Mouse (Mus musculus) limb, embryonic 11.5 days (tissue): ENCODE measurements around the gene Tnip1. TPM values are rescaled to one million over a fixed set of nuclear protein-coding genes. Genes with fewer than 3 reads are reported as not detected.

Source experiments
- ATAC-seq: fragments of 200-750 bp; cut with Nextera tagmentation; 2 replicates; pipeline ENCODE4 v1.8.0; 2017; ENCODE audit warnings: low read depth; ENCODE audit not compliant: insufficient number of reproducible peaks, low FRiP score, low TSS enrichment
- DNase-seq: peaks from one replicate; pipeline ENCODE4 v3.0.0-alpha.2; 2015; ENCODE audit warnings: low spot score
- H3K27ac ChIP-seq: fragments of 300-500 bp; sonication (generic); replicated peaks from 2 replicates; pipeline ENCODE4 v1.5.1; 2014; ENCODE audit warnings: low read depth, mild to moderate bottlenecking, low read length
- H3K27me3 ChIP-seq: fragments of 300-500 bp; sonication (generic); 2 replicates; pipeline ENCODE4 v1.6.1; 2014; ENCODE audit warnings: mild to moderate bottlenecking, low read length, mixed read lengths; ENCODE audit not compliant: control insufficient read depth, insufficient read depth
- H3K36me3 ChIP-seq: fragments of 300-500 bp; sonication (generic); 2 replicates; pipeline ENCODE4 v1.6.1; 2014; ENCODE audit warnings: mild to moderate bottlenecking, low read length, moderate library complexity, mixed read lengths; ENCODE audit not compliant: control insufficient read depth, insufficient read depth
- H3K4me1 ChIP-seq: fragments of 300-500 bp; sonication (generic); 2 replicates; pipeline ENCODE4 v1.6.1; 2014; ENCODE audit warnings: low read length, mixed read lengths; ENCODE audit not compliant: control insufficient read depth, insufficient read depth
- H3K4me2 ChIP-seq: fragments of 300-500 bp; sonication (generic); 2 replicates; pipeline ENCODE4 v1.6.1; 2014; ENCODE audit warnings: low read depth, mild to moderate bottlenecking, moderate library complexity; ENCODE audit not compliant: severe bottlenecking
- H3K4me3 ChIP-seq: fragments of 300-500 bp; sonication (generic); 2 replicates; pipeline ENCODE4 v1.5.1; 2014; ENCODE audit warnings: low read depth, low read length
- H3K9ac ChIP-seq: fragments of 300-500 bp; sonication (generic); 2 replicates; pipeline ENCODE4 v1.6.1; 2014; ENCODE audit warnings: mild to moderate bottlenecking, low read length
- H3K9me3 ChIP-seq: fragments of 300-500 bp; sonication (generic); 2 replicates; pipeline ENCODE4 v1.6.1; 2016; ENCODE audit warnings: low read length; ENCODE audit not compliant: control insufficient read depth
- WGBS: fragments of 180-500 bp; shearing (Covaris S2); extraction: QIAGEN DNeasy Blood & Tissue Kit; methylation state at CpG from one replicate; pipeline ENCODE4 v1.1.7; 2014; 5-methylcytosine and 5-hydroxymethylcytosine counted together
- polyA plus RNA-seq: library from polyadenylated mRNA; unstranded; fragments of >200 nt; fragmentation: Nextera tagmentation; extraction: Ambion mirVana; gene quantifications from 2 replicates; pipeline ENCODE4 v1.2.1, GENCODE M21; 2014

The Tnip1 gene
- polyA plus RNA-seq, 1 experiment from 2014 or later, result 13.4 TPM

DNA sequence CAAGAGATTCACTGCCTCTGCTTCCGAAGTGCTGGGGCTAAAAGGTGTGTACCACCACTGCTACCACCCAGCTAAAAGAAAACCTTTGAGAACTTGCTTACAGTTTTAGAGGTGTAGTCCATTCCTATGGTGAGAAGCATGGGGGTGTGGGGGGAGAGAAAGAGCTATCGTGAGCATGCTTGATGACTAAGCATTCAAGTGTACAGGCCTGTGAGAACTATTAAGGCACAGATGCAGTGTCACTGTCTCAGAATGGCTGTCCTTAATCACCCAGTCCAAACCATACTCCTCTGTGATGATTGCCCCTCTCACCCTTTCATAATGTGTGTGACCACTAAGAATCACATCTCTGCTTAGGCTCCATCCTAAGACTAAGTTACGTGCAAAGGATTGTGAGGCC lies 93.4 kb downstream of the Tnip1 start:
- ATAC-seq (no peak), DNase-seq (no peak)
- H3K36me3 ChIP-seq, result peaks cover 2% of the 10 kb centered on the region
- H3K27me3 ChIP-seq, result no peaks in the 10 kb centered on the region
- no peak overlapping the region for H3K4me3 ChIP-seq
- no peak overlapping the region for H3K27ac ChIP-seq
- H3K9me3 ChIP-seq, result no peaks in the 10 kb centered on the region
- no peak overlapping the region for H3K9ac ChIP-seq
- no peaks in the 10 kb centered on the region for H3K4me1 ChIP-seq
- H3K4me2 ChIP-seq, result no peak overlapping the region
- 90% methylated on average over 3 of the region's 3 CpGs for WGBS

DNA sequence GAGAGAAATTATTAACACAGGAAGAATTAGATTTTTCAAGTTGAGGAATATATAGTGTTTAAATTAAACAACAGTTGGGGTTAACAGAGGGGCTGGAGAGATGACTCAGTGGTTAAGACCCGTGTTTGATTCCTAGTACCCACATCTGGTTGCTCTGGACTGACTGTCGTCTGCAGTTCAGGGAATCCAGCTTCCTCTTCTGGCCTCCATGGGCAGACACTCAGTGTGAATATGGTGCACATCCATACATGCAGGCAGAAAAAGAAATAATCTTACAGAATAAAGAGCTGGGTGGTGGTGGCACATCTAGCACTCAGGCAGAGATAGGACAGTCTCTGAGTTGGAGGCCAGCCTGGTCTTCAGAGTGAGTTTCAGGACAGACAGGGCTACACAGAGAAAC lies 94.3 kb downstream of the Tnip1 start:
- Histone ChIP-seq H3K36me3 (peaks cover 2% of the 10 kb centered on the region; the same call in 1 of the 2 replicates), H3K4me3 (no peak overlapping the region), H3K27me3 (no peaks in the 10 kb centered on the region), H3K9me3 (no peaks in the 10 kb centered on the region), H3K4me1 (no peaks in the 10 kb centered on the region), H3K27ac (no peak overlapping the region), H3K4me2 (no peak overlapping the region), H3K9ac (no peak overlapping the region)
- DNase-seq, result no peak
- no peak for ATAC-seq
- 76% methylated on average over 2 of the region's 2 CpGs for WGBS

DNA sequence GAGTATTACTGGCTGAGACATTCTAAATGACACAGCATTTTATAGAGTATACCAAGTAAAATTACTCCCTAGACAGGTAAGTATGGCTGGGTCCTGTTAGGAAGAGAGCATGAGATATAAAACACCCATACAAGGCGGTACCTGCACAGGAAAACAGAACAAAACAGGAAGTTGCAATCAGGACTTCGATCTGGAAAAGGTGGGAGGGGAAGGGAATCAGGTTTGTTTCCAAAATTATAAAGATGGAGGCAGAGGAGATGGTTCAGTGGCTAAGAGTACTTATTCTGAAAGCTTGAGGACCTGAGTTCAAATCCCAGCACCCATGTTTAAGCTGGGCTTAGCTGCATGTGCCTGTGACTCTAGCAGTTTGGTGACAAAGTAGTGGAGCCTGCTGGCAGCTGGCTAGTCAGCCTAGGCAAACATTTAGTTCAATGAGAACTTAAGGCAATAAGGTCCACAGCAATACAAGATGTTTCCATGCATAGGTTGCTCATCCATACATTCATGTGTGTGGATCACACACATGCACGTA lies 94.7 kb downstream of the Tnip1 start:
- Histone ChIP-seq H3K4me2 (peak overlapping the region; percentile 60; the same call in 1 of the 2 replicates), H3K9me3 (no peaks in the 10 kb centered on the region), H3K9ac (no peak overlapping the region), H3K27me3 (no peaks in the 10 kb centered on the region), H3K4me1 (no peaks in the 10 kb centered on the region), H3K27ac (no peak overlapping the region), H3K4me3 (no peak overlapping the region), H3K36me3 (peaks cover 2% of the 10 kb centered on the region; the same call in 1 of the 2 replicates)
- ATAC-seq (no peak), DNase-seq (no peak)
- WGBS, result 86% methylated on average over 3 of the region's 3 CpGs

DNA sequence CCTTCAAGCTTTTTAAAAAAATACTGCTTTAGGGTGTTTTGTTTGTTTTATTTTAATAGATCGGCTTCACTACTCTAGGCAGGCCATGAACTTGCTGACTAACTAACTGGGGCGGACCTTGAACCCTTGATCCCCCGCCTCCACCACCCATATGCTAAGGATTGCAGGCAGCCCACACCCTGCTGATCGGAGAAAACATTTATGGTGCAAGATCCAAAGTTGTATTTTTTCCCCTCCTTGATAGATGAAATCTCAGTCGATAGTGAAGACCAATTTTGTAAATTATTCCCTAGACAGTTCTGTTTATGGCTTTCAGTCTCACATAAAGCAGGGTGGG lies 95.7 kb downstream of the Tnip1 start:
- 2% methylated on average over 5 of the region's 5 CpGs for WGBS
- H3K4me2 ChIP-seq, result peak overlapping the region; percentile 60
- no peaks in the 10 kb centered on the region for H3K9me3 ChIP-seq
- peaks cover 2% of the 10 kb centered on the region; the same call in 1 of the 2 replicates for H3K36me3 ChIP-seq
- ATAC-seq (0 out of 2 replicates have a peak, but pooled peaks have one; percentile 44), DNase-seq (no peak)
- H3K27me3 ChIP-seq, result no peaks in the 10 kb centered on the region
- H3K4me1 ChIP-seq, result no peaks in the 10 kb centered on the region
- peak overlapping the region; percentile 91 for H3K4me3 ChIP-seq
- peak overlapping the region; percentile 70 for H3K27ac ChIP-seq
- H3K9ac ChIP-seq, result peak overlapping the region; percentile 97

DNA sequence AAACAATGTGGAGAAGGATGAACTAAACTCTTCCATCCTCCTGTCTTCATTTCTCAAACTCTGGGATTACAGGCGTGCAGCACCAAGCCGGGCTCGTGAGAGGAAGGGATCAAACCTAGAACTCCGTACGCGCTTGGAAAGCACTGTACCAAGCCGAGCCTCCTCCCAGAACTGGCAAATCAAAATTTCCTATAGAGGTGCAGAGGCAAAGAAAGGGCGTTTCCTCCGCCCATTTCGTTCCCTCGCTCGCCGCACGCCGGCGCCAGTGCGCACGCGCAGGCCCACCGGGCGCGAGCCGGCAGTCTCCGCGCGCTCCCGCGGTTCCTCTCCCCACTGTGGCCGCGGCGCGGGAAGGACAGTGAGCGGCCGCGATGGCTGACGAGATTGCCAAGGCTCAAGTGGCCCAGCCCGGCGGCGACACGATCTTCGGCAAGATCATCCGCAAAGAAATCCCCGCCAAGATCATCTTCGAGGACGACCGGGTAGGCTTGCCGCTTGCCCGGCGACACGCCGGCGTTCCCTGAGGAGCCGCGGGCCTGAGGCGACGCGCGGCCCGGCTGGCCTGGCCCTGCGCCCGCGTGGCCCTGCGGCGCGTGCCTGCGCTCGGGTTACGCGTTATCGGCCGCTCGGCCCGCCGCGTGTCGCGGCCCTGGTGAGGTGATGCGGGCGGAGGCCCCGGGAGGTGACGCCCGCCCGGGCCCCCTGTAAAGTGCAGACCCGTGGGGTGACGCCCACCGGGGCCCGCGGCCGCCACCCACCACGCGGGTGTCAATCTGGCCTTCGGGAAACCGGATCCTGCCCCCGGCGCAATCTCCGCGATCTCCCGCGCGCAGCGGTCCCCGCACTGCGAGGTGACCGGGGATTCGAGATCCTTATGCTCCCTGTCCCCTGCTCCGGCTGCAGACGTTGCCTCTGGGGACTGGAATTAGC lies 96.3 kb downstream of the Tnip1 start, which contains the start of gene Hint1:
TSS of gene Hint1 (plus strand) at position 265 of the 930 bp plus-strand sequence.
- ATAC-seq, result peak; percentile 69
- Histone ChIP-seq H3K9me3 (no peaks in the 10 kb centered on the region), H3K4me1 (no peaks in the 10 kb centered on the region), H3K4me3 (peak within 1 kb of the TSS; percentile 91), H3K4me2 (peak within 1 kb of the TSS; percentile 60), H3K27ac (peak within 1 kb of the TSS; percentile 70), H3K9ac (peak within 1 kb of the TSS; percentile 97), H3K36me3 (peaks cover 2% of the 10 kb centered on the region; the same call in 1 of the 2 replicates), H3K27me3 (no peaks in the 10 kb centered on the region)
- WGBS, result under 1% methylated on average over 102 of the region's 107 CpGs
- DNase-seq, result peak; percentile 93

DNA sequence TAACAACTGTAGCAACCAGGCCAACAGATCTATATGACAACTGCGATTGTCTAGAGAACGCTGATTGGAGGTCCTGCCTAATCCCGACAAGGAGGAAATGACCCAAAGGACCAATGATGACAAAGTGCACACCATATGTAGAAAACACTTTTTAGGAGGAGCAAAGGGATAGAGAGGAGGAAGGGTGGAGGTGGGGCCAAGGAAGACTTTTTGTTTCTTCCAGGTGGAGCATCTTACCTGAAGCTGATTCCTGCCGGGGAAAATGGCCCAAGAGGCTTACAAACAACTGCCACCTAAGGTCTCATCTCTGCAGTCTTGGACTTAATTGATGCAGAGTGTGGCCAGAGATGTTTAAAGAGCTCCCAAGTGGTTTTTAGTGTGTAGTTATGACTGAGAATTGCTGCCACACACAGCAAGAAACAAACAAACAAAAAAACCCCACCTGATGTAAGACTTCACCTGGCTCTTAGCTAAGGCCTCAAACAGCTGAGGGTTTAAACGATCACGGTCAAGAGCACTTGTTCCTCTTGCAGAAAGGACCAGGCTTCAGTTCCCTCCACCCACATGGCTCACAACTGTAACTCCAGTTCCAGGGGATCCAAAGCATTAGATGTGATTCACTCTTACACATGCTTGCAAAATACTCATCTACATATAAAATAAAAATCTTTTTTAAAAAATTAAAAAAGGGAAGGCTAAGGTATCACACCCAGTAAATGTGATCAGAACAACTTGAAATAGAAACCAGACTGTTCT lies 97.2 kb downstream of the Tnip1 start:
- peak overlapping the region; percentile 97 for H3K9ac ChIP-seq
- H3K4me3 ChIP-seq, result peak overlapping the region; percentile 91
- no peaks in the 10 kb centered on the region for H3K27me3 ChIP-seq
- peak overlapping the region; percentile 70; the same call in 1 of the 2 replicates for H3K27ac ChIP-seq
- ATAC-seq (no peak), DNase-seq (no peak)
- no peaks in the 10 kb centered on the region for H3K36me3 ChIP-seq
- peak overlapping the region; percentile 60 for H3K4me2 ChIP-seq
- H3K9me3 ChIP-seq, result no peaks in the 10 kb centered on the region
- 75% methylated on average over 6 of the region's 6 CpGs for WGBS
- H3K4me1 ChIP-seq, result no peaks in the 10 kb centered on the region

DNA sequence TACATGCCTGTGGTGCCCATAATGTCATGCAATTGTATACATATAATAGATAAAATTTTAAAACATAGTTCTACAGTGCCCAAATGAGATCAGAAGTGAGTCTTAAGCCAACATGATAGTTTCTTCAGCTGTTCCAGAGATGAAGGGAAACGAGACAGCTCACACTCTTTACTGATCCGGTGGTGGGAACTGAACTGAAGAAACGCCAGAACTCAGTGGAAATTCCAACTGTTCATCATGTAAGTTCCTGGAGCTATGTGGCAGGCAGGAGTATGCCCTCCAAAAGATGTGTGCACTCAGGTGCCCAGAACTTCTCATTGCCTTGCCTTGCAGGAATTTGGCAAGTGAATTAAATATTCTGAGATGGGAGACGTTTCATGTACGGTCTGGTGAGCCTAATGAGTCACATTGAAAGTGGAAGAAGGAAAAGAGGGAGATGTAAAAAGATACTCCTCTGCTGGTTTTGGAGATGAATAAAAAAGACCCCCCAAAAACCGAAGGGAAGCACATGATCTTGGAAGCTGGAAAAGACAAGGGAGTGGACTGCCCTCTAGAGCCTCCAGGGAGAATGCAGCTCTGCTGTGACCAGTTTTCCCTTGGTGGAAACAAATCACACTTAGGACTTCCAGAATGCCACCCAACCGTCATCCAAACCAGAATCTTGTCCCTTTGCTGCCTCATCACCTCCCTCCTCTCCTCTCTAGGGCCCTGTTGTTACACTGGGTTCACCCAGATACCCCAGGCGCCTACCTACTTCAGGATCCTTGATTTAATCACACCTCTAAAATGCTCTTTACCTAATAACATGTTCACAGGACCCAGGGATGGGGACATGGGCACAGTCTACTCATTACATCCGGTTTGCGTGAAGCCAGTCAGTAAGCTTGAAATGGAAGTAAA lies 99.8 kb downstream of the Tnip1 start:
- ATAC-seq (no peak), DNase-seq (peak; percentile 66)
- H3K9ac ChIP-seq, result no peak overlapping the region

More for the DNA sequence above, 99.8 kb downstream of the Tnip1 start:
- no peak overlapping the region for H3K27ac ChIP-seq
- no peak overlapping the region for H3K4me2 ChIP-seq
- H3K4me1 ChIP-seq, result no peaks in the 10 kb centered on the region
- no peaks in the 10 kb centered on the region for H3K27me3 ChIP-seq
- 50% methylated on average over 10 of the region's 10 CpGs for WGBS
- no peak overlapping the region for H3K4me3 ChIP-seq
- no peaks in the 10 kb centered on the region for H3K36me3 ChIP-seq
- no peaks in the 10 kb centered on the region for H3K9me3 ChIP-seq
